Mouse (Mus musculus) pancreas, adult 10 weeks (tissue): ENCODE measurements around the gene Rtn2. TPM values are rescaled to one million over a fixed set of nuclear protein-coding genes. Genes with fewer than 3 reads are reported as not detected.

Source experiments
- polyA plus RNA-seq: library from polyadenylated mRNA; stranded (reverse); fragments of 350-450 nt; fragmentation: Illumina TruSeq; extraction: RNeasy Lipid Tissue Mini Kit (QIAGEN cat#74804); gene quantifications from one replicate; pipeline ENCODE4 v1.2.3, GENCODE M21; 2015; ENCODE audit warnings: low read depth, low replicate concordance; ENCODE audit not compliant: insufficient read depth

The Rtn2 gene
- polyA plus RNA-seq = 0.98 TPM

DNA sequence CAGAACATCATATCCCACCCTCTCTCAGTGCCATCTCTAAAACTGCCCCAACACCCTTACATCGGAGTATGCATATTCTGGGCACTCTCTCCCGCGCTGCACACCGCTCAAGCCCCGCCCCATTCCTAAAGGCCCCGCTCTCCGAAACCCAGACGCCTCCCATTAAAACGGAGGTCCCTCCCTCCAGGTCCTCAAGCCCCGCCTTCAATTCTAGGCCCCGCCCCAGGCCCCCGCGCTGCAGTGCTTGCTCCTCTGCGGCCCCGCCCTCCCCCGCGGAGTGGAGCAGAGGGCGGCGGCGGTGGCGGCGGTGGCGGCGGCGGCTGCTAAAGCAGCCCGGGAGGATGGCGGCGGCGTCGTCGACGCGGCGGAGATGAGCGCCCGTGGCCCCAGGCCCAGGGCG is at the start of gene Rtn2:
TSS of gene Rtn2 (plus strand) at position 240 of the 400 bp plus-strand sequence.

GRCm38 (mm10) chr7:19271238-19272172 is 10.9 kb upstream of the Rtn2 start, which contains the start of gene Vasp:
Gene Vasp, minus strand, starts transcription at chr7:19271817.

GRCm38 (mm10) chr7:19279581-19280114 is 2.8 kb upstream of the Rtn2 start, which contains the start of gene Ppm1n:
Gene Ppm1n, minus strand, starts transcription at chr7:19280064.

GRCm38 (mm10) chr7:19309884-19310641 is 27.6 kb downstream of the Rtn2 start, which contains the start of gene Fosb:
Gene Fosb, minus strand, starts transcription at chr7:19310051.

DNA sequence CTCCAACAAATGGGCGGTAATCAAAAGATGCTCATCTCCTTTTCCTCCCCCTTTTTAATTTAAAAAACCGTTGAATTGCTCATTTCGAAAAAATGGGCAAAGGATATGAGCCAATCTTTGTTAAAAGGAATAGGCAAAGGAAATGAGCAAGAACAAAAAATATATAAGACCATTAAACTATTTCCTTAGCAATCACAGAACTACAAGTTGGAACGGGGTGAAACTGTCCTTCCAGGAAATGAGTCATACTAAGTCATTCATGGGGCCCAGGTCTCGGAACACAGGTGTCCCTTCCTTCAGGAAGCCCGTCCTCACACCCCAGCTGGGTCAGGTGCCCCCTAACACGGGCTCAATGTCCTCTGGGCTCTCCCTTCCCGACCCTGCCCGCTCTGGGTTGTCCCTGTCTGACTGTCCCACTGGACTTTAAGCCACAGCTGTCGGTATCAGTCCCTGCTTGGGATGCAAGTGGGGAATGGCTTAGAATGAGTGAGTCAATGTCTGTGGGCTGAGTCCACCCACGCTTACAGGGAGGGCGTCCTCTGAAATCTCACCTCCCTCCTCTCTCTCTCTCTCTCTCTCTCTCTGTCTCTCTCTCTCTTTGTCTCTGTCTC is 61.9 kb downstream of the Rtn2 start, which contains the start of gene Ercc1:
TSS of gene Ercc1 (plus strand) at position 542 of the 611 bp plus-strand sequence.

Other genes with a start within 250 kb of the Rtn2 start
- gene Rsph6a, start 227.9 kb upstream of the Rtn2 start, polyA plus RNA-seq = not detected
- 10.7 TPM for gene Dmwd, start 206.4 kb upstream of the Rtn2 start, polyA plus RNA-seq
- gene Dmpk, start 198.8 kb upstream of the Rtn2 start, polyA plus RNA-seq = 15.3 TPM
- 8.4 TPM for gene Six5, start 188.0 kb upstream of the Rtn2 start, polyA plus RNA-seq
- gene Gm4969, start 164.3 kb upstream of the Rtn2 start, polyA plus RNA-seq = not detected
- gene Fbxo46, start 162.8 kb upstream of the Rtn2 start, polyA plus RNA-seq = 1.5 TPM
- gene Qpctl, start 133.3 kb upstream of the Rtn2 start, polyA plus RNA-seq = 5.5 TPM
- gene Snrpd2, start 132.9 kb upstream of the Rtn2 start, polyA plus RNA-seq = 17.7 TPM
- 6.9 TPM for gene Gipr, start 116.5 kb upstream of the Rtn2 start, polyA plus RNA-seq
- 6.4 TPM for gene Eml2, start 106.2 kb upstream of the Rtn2 start, polyA plus RNA-seq
- 3.5 TPM for gene Gpr4, start 70.1 kb upstream of the Rtn2 start, polyA plus RNA-seq
- gene Opa3, start 54.3 kb upstream of the Rtn2 start, polyA plus RNA-seq = 3.2 TPM
- gene Vasp, start 10.8 kb upstream of the Rtn2 start, polyA plus RNA-seq = 15.6 TPM
- not detected for gene Ppm1n, start 2.6 kb upstream of the Rtn2 start, polyA plus RNA-seq
- gene Fosb, start 27.4 kb downstream of the Rtn2 start, polyA plus RNA-seq = 3.5 TPM
- 11.2 TPM for gene Ercc1, start 62.2 kb downstream of the Rtn2 start, polyA plus RNA-seq
- gene Cd3eap, start 76.9 kb downstream of the Rtn2 start, polyA plus RNA-seq = 2.5 TPM
- 2.4 TPM for gene Ppp1r13l, start 77.1 kb downstream of the Rtn2 start, polyA plus RNA-seq
- 7.7 TPM for gene Ercc2, start 99.4 kb downstream of the Rtn2 start, polyA plus RNA-seq
- 4.6 TPM for gene Klc3, start 121.5 kb downstream of the Rtn2 start, polyA plus RNA-seq
- 0.68 TPM for gene Ckm, start 122.2 kb downstream of the Rtn2 start, polyA plus RNA-seq
- gene Mark4, start 176.2 kb downstream of the Rtn2 start, polyA plus RNA-seq = 7.8 TPM
- 14.3 TPM for gene Exoc3l2, start 180.7 kb downstream of the Rtn2 start, polyA plus RNA-seq
- gene Bloc1s3, start 225.7 kb downstream of the Rtn2 start, polyA plus RNA-seq = 1.00 TPM
- 19.1 TPM for gene Trappc6a, start 225.8 kb downstream of the Rtn2 start, polyA plus RNA-seq
- not detected for gene Nkpd1, start 235.2 kb downstream of the Rtn2 start, polyA plus RNA-seq